Mouse (Mus musculus) C2C12 (cell line): Measurements from ENCODE around the gene Lrch4. TPM values are rescaled to one million over a fixed set of nuclear protein-coding genes. Genes with fewer than 3 reads are reported as not detected.
"Not testable (repeated sequence)": the region's sequence is repeated elsewhere in the genome, so short reads cannot be mapped to it uniquely, and the experiment has no call there.

Source experiments
- H3K27me3 ChIP-seq: one replicate; pipeline ENCODE4 v1.6.1; 2011; ENCODE audit not compliant: control insufficient read depth, insufficient read depth, insufficient read length
- H3K36me3 ChIP-seq: one replicate; pipeline ENCODE4 v1.6.1; 2011; ENCODE audit not compliant: control insufficient read depth, insufficient read depth
- H3K4me3 ChIP-seq: one replicate; pipeline ENCODE4 v1.5.1; 2011; ENCODE audit warnings: mild to moderate bottlenecking, control low read depth; ENCODE audit not compliant: poor library complexity, insufficient read depth, severe bottlenecking
- H3K79me2 ChIP-seq: one replicate; pipeline ENCODE4 v1.6.1; 2011; ENCODE audit not compliant: control insufficient read depth, insufficient read depth
- H3K79me3 ChIP-seq: one replicate; pipeline ENCODE4 v1.6.1; 2011; ENCODE audit warnings: low read depth, control low read depth
- H3ac ChIP-seq: one replicate; pipeline ENCODE3; 2011; ENCODE audit warnings: low read depth; ENCODE audit not compliant: control insufficient read depth, insufficient read length
- CEBPB ChIP-seq: IDR thresholded peaks from one replicate; pipeline ENCODE4 v1.6.1; 2011; ENCODE audit warnings: low read depth, mild to moderate bottlenecking, control low read depth, moderate library complexity
- CTCF ChIP-seq: IDR thresholded peaks from one replicate; pipeline ENCODE4 v1.5.1; 2011; ENCODE audit not compliant: control insufficient read depth, insufficient read depth, insufficient read length
- FOSL1 ChIP-seq: IDR thresholded peaks from one replicate; pipeline ENCODE4 v1.8.0; 2011; ENCODE audit warnings: mild to moderate bottlenecking, low read length; ENCODE audit not compliant: poor library complexity, insufficient read depth, severe bottlenecking
- MAX ChIP-seq: IDR thresholded peaks from one replicate; pipeline ENCODE4 v1.6.1; 2011; ENCODE audit warnings: mild to moderate bottlenecking, control low read depth
- MYOD1 ChIP-seq: IDR thresholded peaks from one replicate; pipeline ENCODE4 v1.6.1; 2011; ENCODE audit warnings: low read depth; ENCODE audit not compliant: control insufficient read depth, insufficient read length
- MYOG ChIP-seq: IDR thresholded peaks from one replicate; pipeline ENCODE4 v1.6.1; 2011; ENCODE audit not compliant: control insufficient read depth, insufficient read length; ENCODE audit errors: extremely low read depth
- USF1 ChIP-seq: IDR thresholded peaks from one replicate; pipeline ENCODE4 v1.6.1; 2011; ENCODE audit warnings: low read depth, mild to moderate bottlenecking, control low read depth, moderate library complexity
- polyA plus RNA-seq: library from polyadenylated mRNA; unstranded; fragments of >200 nt; fragmentation: generic; extraction: Trizol; gene quantifications from one replicate; pipeline ENCODE4 v1.2.1, GENCODE M21; 2012; ENCODE audit warnings: missing spikeins

Lrch4 gene
- polyA plus RNA-seq, 1 experiment, result 27.5 TPM

DNA sequence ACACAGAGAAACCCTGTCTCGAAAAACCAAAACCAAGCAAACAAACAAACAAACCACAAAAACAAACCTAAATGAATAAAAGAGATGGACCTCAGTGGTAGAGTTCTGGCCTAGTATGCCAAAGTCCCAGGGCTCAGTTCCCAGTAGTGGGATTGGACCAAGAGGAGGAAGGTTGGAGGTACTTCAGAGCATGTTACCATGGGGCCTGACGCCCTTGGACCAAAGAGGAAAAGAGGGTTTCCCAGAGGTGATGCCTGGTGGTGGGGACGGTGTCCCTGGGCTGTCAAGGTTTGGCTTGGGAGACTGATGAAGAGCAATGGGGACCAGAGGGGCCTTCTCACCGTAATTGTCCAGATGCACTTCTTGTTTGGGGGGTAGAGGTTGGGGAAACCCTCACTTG is 18.9 kb upstream of the Lrch4 start:
- TF ChIP-seq CTCF (no peak), CEBPB (no peak), MAX (no peak), MYOG (no peak), FOSL1 (no peak)
- Histone ChIP-seq H3K79me2 (peaks cover 73% of the 10 kb centered on the region), H3K4me3 (peak overlapping the region; percentile 71), H3ac (peak overlapping the region; percentile 75), H3K36me3 (peaks cover 47% of the 10 kb centered on the region), H3K79me3 (peaks cover 37% of the 10 kb centered on the region), H3K27me3 (no peaks in the 10 kb centered on the region)

DNA sequence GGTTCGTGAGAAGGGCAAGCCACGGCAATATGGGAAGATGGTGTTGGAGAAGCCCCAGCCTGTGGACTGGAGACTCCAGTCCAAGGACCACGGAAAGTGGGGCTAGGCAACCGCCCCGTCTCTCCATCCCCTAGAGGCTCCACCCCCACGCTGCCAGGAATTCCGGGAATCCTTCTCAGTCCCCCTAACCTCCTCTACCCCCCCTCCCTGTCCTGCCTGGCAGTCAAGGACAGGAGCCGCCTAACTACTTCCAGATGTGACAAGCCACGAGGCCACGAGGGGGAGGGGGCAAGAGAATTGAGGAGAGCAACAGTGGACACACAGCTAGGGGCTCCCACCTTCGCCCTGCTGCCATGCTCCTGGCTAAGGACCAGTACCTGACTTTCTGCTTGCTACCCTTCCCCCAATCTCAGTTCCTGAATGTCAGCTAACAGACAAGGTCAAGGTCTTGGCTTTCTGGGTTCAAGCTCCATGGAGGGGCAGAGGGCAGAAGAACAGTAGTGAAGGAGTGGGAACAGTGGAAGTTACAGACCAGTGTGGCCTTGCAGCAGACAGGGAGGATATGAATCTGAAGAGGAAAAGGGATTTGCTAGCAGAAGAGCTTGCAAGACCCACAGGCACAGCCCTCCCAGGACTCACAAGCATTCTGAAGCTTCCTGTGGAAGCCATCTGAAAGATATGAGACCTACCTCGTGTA is 18.2 kb upstream of the Lrch4 start:
- peak overlapping the region; percentile 71 for H3K4me3 ChIP-seq
- peaks cover 73% of the 10 kb centered on the region for H3K79me2 ChIP-seq
- peaks cover 37% of the 10 kb centered on the region for H3K79me3 ChIP-seq
- peak; percentile 93 for TF ChIP-seq MAX
- TF ChIP-seq USF1, result peak; percentile 12
- TF ChIP-seq CTCF, result no peak
- H3K36me3 ChIP-seq, result peaks cover 41% of the 10 kb centered on the region
- peak overlapping the region; percentile 75 for H3ac ChIP-seq
- H3K27me3 ChIP-seq, result no peaks in the 10 kb centered on the region

DNA sequence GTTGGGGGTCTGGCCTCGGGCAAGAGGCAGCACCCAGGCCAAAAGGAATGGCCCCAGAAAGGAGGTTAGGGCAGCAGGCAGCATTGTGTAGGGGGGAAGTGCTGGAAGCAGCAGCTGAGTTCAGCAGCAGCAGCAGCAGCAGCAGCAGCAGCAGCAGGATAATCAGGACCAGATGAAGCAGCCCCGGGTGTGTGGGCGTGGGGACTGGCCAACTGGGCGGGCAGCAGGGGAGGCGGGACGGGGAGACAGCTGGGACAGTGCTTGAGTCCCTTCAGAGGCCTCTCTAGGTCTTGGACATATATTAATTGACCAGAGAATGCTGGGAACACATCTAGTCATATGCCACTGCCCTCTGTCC is 17.7 kb upstream of the Lrch4 start:
- Histone ChIP-seq H3K27me3 (no peaks in the 10 kb centered on the region), H3K79me2 (peaks cover 68% of the 10 kb centered on the region), H3K4me3 (peak overlapping the region; percentile 71), H3ac (peak overlapping the region; percentile 75), H3K79me3 (peaks cover 37% of the 10 kb centered on the region), H3K36me3 (peaks cover 36% of the 10 kb centered on the region)
- no peak for TF ChIP-seq FOSL1
- no peak for TF ChIP-seq MYOD1
- no peak for TF ChIP-seq CEBPB
- no peak for TF ChIP-seq USF1
- TF ChIP-seq CTCF, result no peak
- no peak for TF ChIP-seq MAX
- TF ChIP-seq MYOG, result no peak

DNA sequence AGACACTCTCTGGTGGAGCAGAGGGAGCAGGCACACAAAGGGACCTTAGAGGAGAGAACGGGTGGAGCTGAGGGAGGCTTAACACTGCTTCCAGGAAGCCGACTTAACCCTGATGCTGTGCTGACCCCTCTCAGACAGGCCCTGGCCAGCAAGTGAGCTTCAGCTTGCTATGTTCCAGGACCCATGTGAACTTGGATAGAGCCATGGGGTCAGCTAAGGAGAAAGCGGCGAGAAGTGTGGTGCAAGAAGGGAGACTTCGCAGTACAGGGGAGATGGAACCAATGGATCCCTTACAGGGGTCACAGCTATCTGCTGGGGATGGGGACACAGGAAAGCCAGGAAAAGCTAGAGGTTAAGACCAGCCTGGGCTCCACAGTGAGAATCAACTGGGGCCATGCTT is 15.8 kb upstream of the Lrch4 start:
- H3ac ChIP-seq, result peak overlapping the region; percentile 10
- peaks cover 17% of the 10 kb centered on the region for H3K36me3 ChIP-seq
- TF ChIP-seq MAX (no peak), MYOD1 (no peak), MYOG (no peak), CTCF (no peak)
- H3K4me3 ChIP-seq, result no peak overlapping the region
- peaks cover 49% of the 10 kb centered on the region for H3K79me2 ChIP-seq
- H3K79me3 ChIP-seq, result peaks cover 27% of the 10 kb centered on the region
- H3K27me3 ChIP-seq, result no peaks in the 10 kb centered on the region

DNA sequence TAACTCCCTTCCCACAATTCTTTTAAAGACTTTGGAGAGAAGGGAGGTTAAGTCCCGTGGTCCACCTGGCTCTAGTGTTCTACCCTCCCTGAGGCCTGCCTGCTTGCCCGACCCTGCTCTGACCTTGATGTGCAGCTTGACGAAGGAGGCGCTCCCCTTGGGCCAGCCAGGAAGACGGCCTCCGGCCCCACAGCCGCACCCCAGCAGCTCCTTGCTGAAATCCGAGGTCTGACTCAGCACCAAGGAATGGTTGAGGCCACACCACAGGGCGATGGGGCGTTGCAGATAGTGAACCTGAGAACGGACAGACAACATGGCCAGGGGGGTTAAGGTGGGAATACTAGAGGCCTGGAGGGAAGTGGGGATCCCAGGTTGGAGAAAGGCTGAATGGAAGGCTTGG is 15.4 kb upstream of the Lrch4 start, which contains the start of gene Pcolce:
TSS of gene Pcolce (minus strand) at position 235 of the 400 bp plus-strand sequence.
- TF ChIP-seq MYOD1, result no peak
- TF ChIP-seq MAX, result no peak
- no peak for TF ChIP-seq MYOG
- TF ChIP-seq CTCF, result no peak
- TF ChIP-seq FOSL1, result no peak
- TF ChIP-seq USF1, result no peak
- no peak for TF ChIP-seq CEBPB
- H3K36me3 ChIP-seq, result peaks cover 13% of the 10 kb centered on the region
- H3K79me2 ChIP-seq, result peaks cover 45% of the 10 kb centered on the region
- H3K79me3 ChIP-seq, result peaks cover 22% of the 10 kb centered on the region
- H3K27me3 ChIP-seq, result no peaks in the 10 kb centered on the region
- peak within 1 kb of the TSS; percentile 10 for H3ac ChIP-seq
- no peak within 1 kb of the TSS for H3K4me3 ChIP-seq

DNA sequence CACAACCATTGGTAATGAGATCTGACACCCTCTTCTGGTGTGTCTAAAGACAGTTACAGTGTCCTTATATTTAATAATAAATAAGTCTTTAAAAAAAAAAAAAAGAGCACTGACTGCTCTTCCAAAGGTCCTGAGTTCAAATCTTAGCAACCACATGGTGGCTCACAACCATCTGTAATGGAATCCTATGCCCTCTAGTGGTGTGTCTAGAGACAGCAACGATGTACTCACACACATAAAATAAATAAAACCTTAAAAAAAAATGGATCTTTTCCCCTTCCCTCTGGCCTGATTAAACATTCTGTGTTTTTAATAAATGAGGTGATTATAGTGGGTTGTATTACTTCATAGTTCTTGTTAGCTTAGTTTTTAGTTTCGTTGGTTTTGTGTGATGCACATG is 14.0 kb upstream of the Lrch4 start:
- H3K4me3 ChIP-seq, H3K27me3 ChIP-seq, H3K79me3 ChIP-seq: not testable (repeated sequence)

More for the DNA sequence above, 14.0 kb upstream of the Lrch4 start:
- not testable (repeated sequence) for H3K36me3 ChIP-seq, H3ac ChIP-seq
- H3K79me2 ChIP-seq, result peaks cover 31% of the 10 kb centered on the region
